Mouse (Mus musculus) brain, embryonic 14.5 days (tissue): ENCODE results near the gene AU040320.

Experiments
- CTCF ChIP-seq: fragments of 200-500 bp; IDR thresholded peaks from 2 replicates; pipeline ENCODE4 v1.5.1; 2012; ENCODE audit warnings: inconsistent platforms, mild to moderate bottlenecking, moderate library complexity, borderline replicate concordance; ENCODE audit not compliant: insufficient read depth, insufficient read length; ENCODE audit errors: extremely low read depth
- POLR2A ChIP-seq: fragments of 200-500 bp; IDR thresholded peaks from 2 replicates; pipeline ENCODE4 v1.6.1; 2012; ENCODE audit warnings: mild to moderate bottlenecking, inconsistent platforms, borderline replicate concordance; ENCODE audit not compliant: poor library complexity, insufficient read depth, insufficient read length, severe bottlenecking; ENCODE audit errors: extremely low read depth

DNA sequence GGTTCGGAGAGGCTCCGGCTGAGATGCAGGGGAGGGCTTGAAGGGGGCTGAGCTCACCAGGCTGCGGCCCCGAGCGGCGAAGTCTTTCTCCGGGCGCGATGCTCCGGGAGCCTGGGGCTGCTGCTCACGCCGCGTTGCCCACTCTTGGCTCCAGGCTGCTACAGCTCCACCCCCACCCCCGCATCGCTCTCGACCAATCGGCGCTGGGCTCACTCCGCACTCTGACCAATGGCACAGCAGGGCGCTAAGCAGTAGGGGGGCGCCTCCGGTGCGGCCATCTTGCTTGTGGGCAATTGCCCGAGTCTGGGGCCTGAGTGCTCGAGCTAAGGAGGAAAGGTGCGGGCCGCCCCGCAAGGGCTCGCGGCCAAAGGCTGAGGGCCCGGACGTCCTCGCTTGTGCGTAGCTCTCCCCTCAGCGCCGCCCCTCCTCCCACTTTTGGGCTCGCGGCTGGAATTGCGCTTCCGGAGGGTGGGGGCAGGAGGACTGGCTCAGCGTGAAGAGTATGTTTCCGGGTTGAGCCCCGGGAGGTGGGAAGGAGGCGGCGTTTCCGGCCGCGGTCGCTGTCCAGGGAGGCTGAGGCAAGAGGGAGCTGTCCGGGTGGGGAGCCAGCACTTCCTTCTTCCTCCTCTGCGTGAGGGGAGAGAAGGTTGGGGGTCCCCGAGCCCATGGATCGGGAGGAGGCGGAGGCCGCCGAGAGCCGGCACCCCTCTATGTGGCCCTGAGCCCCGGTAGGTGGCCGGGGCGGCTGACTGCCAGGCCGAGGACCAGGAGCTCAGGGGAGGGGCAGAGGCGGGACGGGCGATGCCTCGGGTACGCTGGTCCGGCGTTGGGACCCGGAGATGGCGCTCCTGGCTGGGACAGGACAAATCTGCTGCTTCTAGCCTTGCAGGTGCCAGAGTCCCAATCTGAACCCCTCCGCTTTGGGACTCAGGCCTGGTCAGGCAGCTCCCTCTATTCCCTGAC is at the start of gene AU040320, which contains the start of gene Ncdn:
- TF ChIP-seq CTCF (no peak), POLR2A (peak; percentile 90; the same call in 1 of the 2 replicates)
